Mouse (Mus musculus) ES-E14 (cell line): ENCODE results near the gene Zfyve28.

Experiments used
- MAFK ChIP-seq: IDR thresholded peaks from 2 replicates; pipeline ENCODE4 v1.6.1; 2014; ENCODE audit warnings: mild to moderate bottlenecking, low read depth, low read length, inconsistent platforms; ENCODE audit not compliant: insufficient read depth
- ZNF384 ChIP-seq: IDR thresholded peaks from 2 replicates; pipeline ENCODE4 v1.6.1; 2012; ENCODE audit warnings: low read depth, low read length, inconsistent platforms

- no peak for TF ChIP-seq ZNF384
- TF ChIP-seq MAFK, result no peak
These were observed 13.5 kb downstream of the Zfyve28 start for GRCm38 (mm10) chr5:34274676-34275293.
